Mouse (Mus musculus) layer of hippocampus, adult 9-11 months (tissue): Measurements from ENCODE around the gene Hist2h2be.
"Not testable (repeated sequence)": the region's sequence is repeated elsewhere in the genome, so short reads cannot be mapped to it uniquely, and the experiment has no call there.

Experiments
- DNase-seq: peaks from one replicate; pipeline ENCODE4 v3.0.0; 2022

Hist2h2be gene

DNA sequence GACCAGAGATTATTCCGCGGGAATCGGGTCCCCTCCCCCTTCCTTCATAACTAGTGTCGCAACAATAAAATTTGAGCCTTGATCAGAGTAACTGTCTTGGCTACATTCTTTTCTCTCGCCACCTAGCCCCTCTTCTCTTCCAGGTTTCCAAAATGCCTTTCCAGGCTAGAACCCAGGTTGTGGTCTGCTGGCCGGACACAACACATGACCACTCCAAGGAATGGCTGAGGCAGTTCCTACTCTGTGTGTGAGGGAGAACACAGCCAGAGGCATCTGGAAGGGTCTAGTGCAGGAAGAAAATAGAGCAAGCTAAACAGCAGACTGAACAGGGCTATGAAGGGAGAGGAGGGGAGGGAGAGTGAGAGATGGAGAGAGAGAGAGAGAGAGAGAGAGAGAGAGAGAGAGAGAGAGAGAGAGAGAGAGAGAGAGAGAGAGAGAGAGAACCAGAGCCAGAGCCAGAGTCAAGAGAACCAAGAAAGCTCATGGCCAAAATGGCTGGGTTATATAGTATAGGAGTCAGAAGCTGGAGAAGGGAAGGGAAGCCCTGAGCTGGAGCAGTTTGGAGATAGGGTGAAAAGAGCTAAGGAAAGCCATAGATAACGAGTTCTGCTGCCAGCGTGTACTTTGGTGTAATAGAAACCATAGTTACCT lies 22.2 kb upstream of the Hist2h2be start:
- not testable (repeated sequence) for DNase-seq

DNA sequence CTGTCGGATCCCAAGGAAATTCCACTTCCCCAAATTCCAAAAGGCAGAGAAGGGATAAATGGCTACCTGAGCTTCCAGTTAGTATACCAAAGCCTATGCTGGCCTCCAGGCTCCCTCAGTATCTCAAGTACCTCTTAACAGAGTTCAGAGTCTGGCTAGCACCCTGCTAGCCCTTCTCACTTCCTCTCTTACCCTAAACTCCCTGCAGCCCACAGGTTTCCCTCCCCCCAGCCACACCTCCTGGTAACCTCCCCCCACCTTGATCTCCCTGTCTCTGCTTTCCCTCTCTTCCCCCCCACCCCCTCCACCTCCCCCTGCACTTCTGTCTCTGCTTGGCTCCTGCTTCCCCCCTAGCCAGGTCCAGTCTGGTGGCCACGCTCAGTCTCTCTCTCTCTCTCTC lies 21.2 kb upstream of the Hist2h2be start:
- DNase-seq: no peak

DNA sequence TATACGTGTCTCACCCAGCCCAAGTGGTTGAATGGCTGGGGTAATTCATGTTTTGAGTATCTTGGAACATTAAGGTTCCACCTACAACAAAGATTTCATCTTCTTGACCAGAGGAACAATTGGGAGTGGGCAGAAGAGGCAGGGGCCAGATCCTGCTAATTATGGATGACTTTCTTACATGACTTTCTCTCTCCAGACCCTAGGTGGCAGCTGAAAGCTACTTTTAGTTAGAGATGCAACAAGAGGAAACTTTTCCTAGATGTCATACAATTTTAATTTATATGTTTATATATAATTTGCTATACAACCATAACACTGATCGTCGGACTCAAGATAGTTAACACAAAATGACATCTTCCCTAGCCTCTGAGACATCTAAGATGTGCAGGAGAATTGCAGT lies 13.1 kb upstream of the Hist2h2be start:
- DNase-seq: no peak

- no peak for DNase-seq
Measured at GRCm38 (mm10) chr3:96209242-96209641, 11.7 kb upstream of the Hist2h2be start.

DNA sequence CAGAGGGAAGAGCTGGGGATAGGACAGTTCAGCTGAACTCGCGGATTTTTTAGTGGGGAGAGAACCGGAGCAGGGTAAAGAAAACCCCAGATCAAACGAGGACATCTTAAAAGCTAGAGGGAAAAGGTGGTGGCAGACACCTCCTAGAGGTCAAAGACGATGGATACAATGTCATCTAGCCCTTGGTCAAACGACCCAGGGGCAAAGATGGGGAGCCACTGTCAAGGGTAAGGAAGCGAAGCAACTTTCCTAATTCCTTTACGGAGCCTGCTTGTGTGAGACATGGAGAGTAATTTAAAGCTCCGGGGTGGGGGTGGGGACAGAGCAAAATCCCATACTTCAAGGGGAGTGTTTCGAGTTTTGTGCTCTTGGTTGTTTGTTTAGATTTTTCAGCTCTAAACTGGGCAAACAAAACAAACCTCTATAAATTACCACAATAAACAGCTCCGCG lies 1.7 kb upstream of the Hist2h2be start:
- no peak for DNase-seq

- peak; percentile 88 for DNase-seq
Measured at GRCm38 (mm10) chr3:96219661-96220130, 1.2 kb upstream of the Hist2h2be start, which contains the start of the genes Bola1 and Hist2h2ab. Bola1 (minus strand) TSS chr3:96219709. Hist2h2ab (plus strand) TSS chr3:96219865.

- not testable (repeated sequence) for DNase-seq
Measured at GRCm38 (mm10) chr3:96220131-96220764, 671 bp upstream of the Hist2h2be start.

DNA sequence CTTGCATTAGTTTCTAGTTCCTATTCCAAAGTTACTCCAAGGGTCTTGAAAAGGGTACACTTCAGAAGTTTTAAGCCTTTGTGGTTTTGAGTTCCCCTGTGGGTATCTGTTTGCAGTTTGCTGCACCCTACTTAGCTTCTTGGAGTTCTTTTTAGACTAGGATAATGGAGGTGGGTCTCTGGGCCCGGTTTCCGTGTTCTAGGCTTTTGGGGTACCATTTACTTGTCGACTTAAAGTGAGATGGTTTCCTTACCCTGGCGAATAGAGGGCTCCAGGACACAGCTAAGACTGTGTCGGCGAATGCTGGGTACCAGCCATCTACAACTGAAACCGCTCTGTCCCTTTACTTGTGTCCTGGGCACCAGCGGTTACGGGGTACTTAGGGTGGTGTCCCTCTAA lies 720 bp downstream of the Hist2h2be start:
- no peak for DNase-seq

DNA sequence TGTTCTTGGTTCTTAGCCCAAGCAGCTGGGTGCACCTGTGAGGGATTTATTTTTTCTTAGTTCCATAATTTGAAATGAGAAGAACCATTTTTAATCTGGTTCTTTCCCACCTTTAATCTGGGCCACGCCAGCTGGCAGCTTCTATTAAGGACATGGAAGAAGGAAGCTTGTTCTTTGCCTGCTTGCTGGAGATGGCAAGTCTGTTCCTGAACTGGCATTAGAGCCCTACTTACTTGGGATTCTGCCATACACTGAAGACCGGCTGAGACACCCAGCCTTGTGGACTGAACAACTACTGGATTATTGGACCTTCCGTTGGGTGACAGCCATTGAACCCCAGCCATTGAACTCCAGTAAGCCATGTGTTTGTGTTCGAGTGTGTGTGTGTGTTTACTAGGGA lies 1.9 kb downstream of the Hist2h2be start:
- DNase-seq: no peak

DNA sequence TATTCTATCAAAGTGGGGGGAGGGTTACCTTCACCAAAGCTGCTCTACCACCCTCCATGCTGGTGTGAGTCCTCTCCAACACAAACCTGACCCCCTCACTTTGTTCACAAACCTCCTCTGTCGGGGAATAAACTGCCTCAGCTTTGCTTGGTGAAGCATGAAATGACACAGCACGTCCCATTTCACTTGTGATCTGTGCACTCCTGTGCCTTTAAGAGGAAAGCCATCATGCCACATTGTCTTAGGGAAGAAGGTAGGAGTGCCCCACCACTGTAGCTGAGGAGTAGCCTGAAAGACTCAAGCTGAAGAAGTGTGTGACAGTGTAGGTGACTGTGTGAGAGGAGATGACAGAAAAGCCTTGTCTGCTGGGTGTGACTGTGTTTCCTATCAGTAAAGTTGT lies 4.5 kb downstream of the Hist2h2be start:
- no peak for DNase-seq

DNA sequence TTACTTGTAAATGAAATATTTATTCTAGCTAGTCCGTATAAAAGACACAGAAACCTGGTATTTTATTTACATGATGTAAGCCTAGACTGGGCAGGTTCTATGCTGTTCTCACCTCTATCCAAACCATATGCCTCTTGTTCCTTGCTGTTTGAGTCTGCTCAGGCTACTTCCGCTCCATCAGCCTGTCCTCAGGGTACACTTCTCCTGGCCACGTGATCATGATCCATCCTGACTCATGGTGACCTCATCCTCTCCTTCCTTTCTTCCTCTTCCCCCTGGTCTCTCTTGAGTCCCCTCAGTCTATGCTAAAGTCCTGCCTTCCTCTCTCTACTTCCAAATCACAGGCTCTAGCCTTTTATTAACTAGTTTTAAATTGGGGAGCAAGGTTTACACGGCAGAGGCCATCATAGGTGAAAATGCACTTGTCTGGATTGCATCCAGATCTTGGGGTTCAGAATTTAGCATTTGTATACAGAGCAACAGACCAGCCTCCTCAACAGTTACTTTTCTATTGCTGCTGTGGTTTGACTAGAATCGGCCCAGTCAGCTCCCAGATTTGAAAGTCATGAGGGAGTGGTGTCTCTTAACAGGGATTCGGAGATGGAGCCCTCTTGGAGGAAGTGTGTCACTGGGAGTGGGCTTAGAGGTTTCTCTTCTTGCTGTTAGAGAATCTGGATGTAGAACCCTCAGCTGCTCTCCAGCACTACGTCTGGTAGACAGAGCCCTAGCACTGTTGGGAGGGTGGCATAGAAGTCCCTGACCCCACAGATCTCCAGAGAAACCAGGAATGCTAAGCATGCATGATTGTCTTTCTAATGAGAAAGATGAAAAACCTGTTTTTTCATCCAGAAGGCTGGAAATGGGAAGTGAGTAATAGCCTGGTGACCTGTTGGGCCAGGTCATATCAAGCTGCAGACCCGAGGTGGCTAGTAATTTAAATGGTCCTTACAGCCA lies 6.1 kb downstream of the Hist2h2be start:
- peak; percentile 57 for DNase-seq

GRCm38 (mm10) chr3:96228828-96229227 lies 7.9 kb downstream of the Hist2h2be start:
- no peak for DNase-seq

DNA sequence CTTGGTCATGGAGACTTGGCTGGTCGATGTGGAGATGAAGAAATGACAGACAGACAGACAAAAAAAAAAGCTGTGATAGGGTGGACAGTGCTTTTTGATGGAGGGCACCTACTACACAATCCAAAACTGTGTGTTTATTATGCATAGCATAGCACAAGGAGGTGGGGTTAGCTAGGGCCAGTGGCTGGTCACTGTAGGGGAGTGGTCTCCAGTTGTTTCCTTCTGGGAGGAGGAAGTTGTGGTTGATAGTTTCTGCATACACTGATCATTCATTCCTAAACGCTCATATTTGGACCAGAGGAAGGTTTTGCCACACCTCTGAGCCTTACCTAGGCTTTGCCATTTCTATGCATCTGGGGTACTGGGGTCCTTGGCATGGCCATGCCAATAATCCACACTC lies 9.5 kb downstream of the Hist2h2be start:
- no peak for DNase-seq

GRCm38 (mm10) chr3:96230910-96231757 lies 10.2 kb downstream of the Hist2h2be start:
- no peak for DNase-seq

GRCm38 (mm10) chr3:96231758-96232120 lies 10.8 kb downstream of the Hist2h2be start:
- no peak for DNase-seq

- no peak for DNase-seq
Measured at GRCm38 (mm10) chr3:96234914-96235313, 14.0 kb downstream of the Hist2h2be start.

- DNase-seq: no peak
Measured at GRCm38 (mm10) chr3:96235836-96236235, 14.9 kb downstream of the Hist2h2be start.

GRCm38 (mm10) chr3:96236834-96237334 lies 16.0 kb downstream of the Hist2h2be start:
- DNase-seq: no peak

GRCm38 (mm10) chr3:96237335-96237903 lies 16.5 kb downstream of the Hist2h2be start:
- DNase-seq: no peak

GRCm38 (mm10) chr3:96237904-96238511 lies 17.1 kb downstream of the Hist2h2be start:
- no peak for DNase-seq
